Mouse (Mus musculus) lung, postnatal 0 days (tissue): ENCODE data around the gene Bloc1s2.

ENCODE experiments used
- CTCF ChIP-seq: IDR thresholded peaks from 2 replicates; pipeline ENCODE4 v1.5.1; 2016; ENCODE audit warnings: antibody characterized with exemption, mild to moderate bottlenecking
- EP300 ChIP-seq: IDR thresholded peaks from 2 replicates; pipeline ENCODE4 v1.6.1; 2016; ENCODE audit warnings: antibody characterized with exemption, mild to moderate bottlenecking, control low read depth

DNA sequence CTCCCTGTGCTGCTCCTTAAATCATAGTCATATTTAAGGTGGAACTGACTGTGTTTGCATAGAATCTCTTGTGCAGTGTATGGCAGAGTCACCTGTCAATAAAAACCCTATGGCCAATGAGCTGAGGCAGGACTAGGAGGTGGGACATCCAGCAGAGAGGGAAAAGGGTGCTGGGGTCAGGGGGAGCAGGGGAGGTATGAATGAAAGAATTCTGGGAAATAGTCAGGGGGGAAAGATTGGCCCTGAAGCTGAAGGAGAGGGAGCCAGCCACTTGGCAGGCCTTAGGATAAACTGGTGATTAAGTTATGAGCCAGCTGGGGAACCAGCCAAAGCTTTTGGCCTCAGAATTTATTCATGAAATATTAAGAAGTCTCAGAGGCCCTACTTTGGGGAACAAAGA, 37.2 kb downstream of the Bloc1s2 start:
- TF ChIP-seq EP300 (no peak), CTCF (no peak)
